Mouse (Mus musculus): ENCODE results near the gene Raph1.
"Not testable (repeated sequence)": the region's sequence is repeated elsewhere in the genome, so short reads cannot be mapped to it uniquely, and the experiment has no call there.

Raph1 gene

GRCm38 (mm10) chr1:60565270-60565920 is 1.5 kb downstream of the Raph1 start:
- DNase-seq = peak; percentile 46 to 60

- DNase-seq = peak in 1 of 2 experiments; percentile 7
Observed at GRCm38 (mm10) chr1:60564691-60565090, 2.2 kb downstream of the Raph1 start.

- no peak for DNase-seq
Observed at GRCm38 (mm10) chr1:60563021-60563420, 3.9 kb downstream of the Raph1 start.

GRCm38 (mm10) chr1:60543681-60544080 is 23.2 kb downstream of the Raph1 start:
- peak; percentile 8 to 22 for DNase-seq

- no peak for DNase-seq
Observed at GRCm38 (mm10) chr1:60539272-60539671, 27.6 kb downstream of the Raph1 start.

- peak; percentile 39 for DNase-seq
Observed at GRCm38 (mm10) chr1:60534932-60535331, 32.0 kb downstream of the Raph1 start.

- no peak for DNase-seq
Observed at GRCm38 (mm10) chr1:60530636-60531035, 36.3 kb downstream of the Raph1 start.

GRCm38 (mm10) chr1:60530107-60530506 is 36.8 kb downstream of the Raph1 start:
- no peak for DNase-seq

GRCm38 (mm10) chr1:60510584-60510983 is 56.3 kb downstream of the Raph1 start:
- DNase-seq = no peak

- no peak for DNase-seq
Observed at GRCm38 (mm10) chr1:60503456-60503855, 63.4 kb downstream of the Raph1 start.

- peak; percentile 53 to 60 for DNase-seq
Observed at GRCm38 (mm10) chr1:60493421-60493820, 73.5 kb downstream of the Raph1 start.

GRCm38 (mm10) chr1:60492404-60492803 is 74.5 kb downstream of the Raph1 start:
- DNase-seq = no peak

GRCm38 (mm10) chr1:60490510-60490909 is 76.4 kb downstream of the Raph1 start:
- DNase-seq = peak; percentile 52 to 68

- no peak for DNase-seq
Observed at GRCm38 (mm10) chr1:60489660-60490059, 77.2 kb downstream of the Raph1 start.

- no peak for DNase-seq
Observed at GRCm38 (mm10) chr1:60488635-60489034, 78.3 kb downstream of the Raph1 start.

GRCm38 (mm10) chr1:60485649-60486048 is 81.3 kb downstream of the Raph1 start:
- no peak for DNase-seq

GRCm38 (mm10) chr1:60482881-60483280 is 84.0 kb downstream of the Raph1 start:
- DNase-seq = no peak

GRCm38 (mm10) chr1:60481561-60481960 is 85.3 kb downstream of the Raph1 start:
- peak in 1 of 2 experiments; percentile 15 for DNase-seq

- DNase-seq = no peak
Observed at GRCm38 (mm10) chr1:60470541-60470940, 96.4 kb downstream of the Raph1 start.

- no peak for DNase-seq
Observed at GRCm38 (mm10) chr1:60469491-60469890, 97.4 kb downstream of the Raph1 start.

- DNase-seq = no peak
Observed at GRCm38 (mm10) chr1:60460623-60461022, 106.3 kb downstream of the Raph1 start.

- peak; percentile 50 to 75 for DNase-seq
Observed at GRCm38 (mm10) chr1:60449896-60450295, 117.0 kb downstream of the Raph1 start.

- DNase-seq = no peak
Observed at GRCm38 (mm10) chr1:60447067-60447466, 119.8 kb downstream of the Raph1 start.

GRCm38 (mm10) chr1:60441438-60441837 is 125.5 kb downstream of the Raph1 start:
- DNase-seq = not testable (repeated sequence)

GRCm38 (mm10) chr1:60432497-60432896 is 134.4 kb downstream of the Raph1 start:
- DNase-seq = peak; percentile 17 to 46

All from cerebellum, postnatal 10 days (tissue).